Mouse (Mus musculus) MEL (cell line): ENCODE results near the gene Hist1h2bh. TPM values are rescaled to one million over a fixed set of nuclear protein-coding genes. Genes with fewer than 3 reads are reported as not detected.
A peak's percentile ranks its signal among the peaks of the same experiment; 100 is the strongest.

ENCODE experiments used
- DNase-seq: peaks from one replicate; pipeline ENCODE4 v3.0.0; 2011; ENCODE audit warnings: low read depth, low spot score
- H3K27ac ChIP-seq: 2 replicates; pipeline ENCODE4 v1.5.1; 2012; ENCODE audit warnings: low read depth, mild to moderate bottlenecking, control low read depth, low read length, moderate library complexity; ENCODE audit not compliant: control insufficient read depth
- H3K27me3 ChIP-seq, 2 experiments: fragments of 150-350 bp in 1 of 2; sonication (generic) in 1 of 2; 2 replicates each; pipeline ENCODE4 v1.6.1; 2012; ENCODE audit warnings: low read length in 2 of 2, mild to moderate bottlenecking in 2 of 2, improper control_type of control experiment in 1 of 2, moderate library complexity in 1 of 2; ENCODE audit not compliant: insufficient read depth in 2 of 2, control insufficient read depth in 1 of 2
- H3K36me3 ChIP-seq, 2 experiments: 2 replicates each; pipeline ENCODE4 v1.6.1; 2012 to 2014; ENCODE audit warnings: low read length in 2 of 2, improper control_type of control experiment in 1 of 2, inconsistent platforms in 1 of 2, mild to moderate bottlenecking in 1 of 2; ENCODE audit not compliant: insufficient read depth in 2 of 2, control insufficient read depth in 1 of 2
- H3K4me1 ChIP-seq, 2 experiments: fragments of 150-350 bp in 1 of 2; sonication (generic) in 1 of 2; 2 replicates each; pipeline ENCODE4 v1.6.1; 2012; ENCODE audit warnings: low read length in 2 of 2, improper control_type of control experiment in 1 of 2, mild to moderate bottlenecking in 1 of 2; ENCODE audit not compliant: insufficient read depth in 2 of 2, control insufficient read depth in 1 of 2
- H3K4me3 ChIP-seq, 2 experiments: fragments of 150-350 bp in 1 of 2; sonication (generic) in 1 of 2; 2 replicates each; pipeline ENCODE4 v1.5.1; 2012; ENCODE audit warnings: low read depth in 2 of 2, low read length in 2 of 2, mild to moderate bottlenecking in 2 of 2, moderate library complexity in 2 of 2, control low read depth in 1 of 2, improper control_type of control experiment in 1 of 2; ENCODE audit not compliant: control insufficient read depth in 1 of 2, insufficient read depth in 1 of 2
- H3K79me2 ChIP-seq: 2 replicates; pipeline ENCODE4 v1.6.1; 2012; ENCODE audit warnings: mild to moderate bottlenecking, low read length, moderate library complexity; ENCODE audit not compliant: control insufficient read depth, poor library complexity, insufficient read depth
- H3K9ac ChIP-seq: 2 replicates; pipeline ENCODE4 v1.6.1; 2012; ENCODE audit warnings: low read depth, mild to moderate bottlenecking, control low read depth, low read length, moderate library complexity; ENCODE audit not compliant: control insufficient read depth, poor library complexity, severe bottlenecking
- H3K9me3 ChIP-seq: fragments of 150-350 bp; sonication (generic); replicated peaks from 2 replicates; pipeline ENCODE4 v1.6.1; 2012; ENCODE audit warnings: mild to moderate bottlenecking, low read length, improper control_type of control experiment, moderate library complexity; ENCODE audit not compliant: insufficient read depth
- CHD2 ChIP-seq: IDR thresholded peaks from 2 replicates; pipeline ENCODE4 v1.6.1; 2011; ENCODE audit warnings: low read length, improper control_type of control experiment
- CTCF ChIP-seq, 3 experiments: IDR thresholded peaks in 2 of 3; conservative IDR thresholded peaks in 1 of 3; 2 replicates each; pipeline ENCODE4 v1.5.1; 2011 to 2012; ENCODE audit warnings: low read length in 3 of 3, low read depth in 2 of 3, mild to moderate bottlenecking in 2 of 3, improper control_type of control experiment in 1 of 3, inconsistent platforms in 1 of 3, mixed read lengths in 1 of 3, moderate library complexity in 1 of 3; ENCODE audit not compliant: control insufficient read depth in 1 of 3, insufficient read depth in 1 of 3, poor library complexity in 1 of 3, severe bottlenecking in 1 of 3
- ELF1 ChIP-seq: IDR thresholded peaks from 2 replicates; pipeline ENCODE4 v1.6.1; 2014; ENCODE audit warnings: low read depth, mild to moderate bottlenecking, inconsistent platforms, low read length, improper control_type of control experiment, moderate library complexity
- ETS1 ChIP-seq: IDR thresholded peaks from 2 replicates; pipeline ENCODE4 v1.6.1; 2012; ENCODE audit warnings: low read depth, mild to moderate bottlenecking, inconsistent platforms, low read length, improper control_type of control experiment, moderate library complexity
- GABPA ChIP-seq: IDR thresholded peaks from 2 replicates; pipeline ENCODE4 v1.6.1; 2012; ENCODE audit warnings: low read depth, mild to moderate bottlenecking, inconsistent platforms, low read length, improper control_type of control experiment, moderate library complexity
- GATA1 ChIP-seq: IDR thresholded peaks from 2 replicates; pipeline ENCODE4 v1.6.1; 2011; ENCODE audit warnings: low read depth, low read length, improper control_type of control experiment
- JUND ChIP-seq: IDR thresholded peaks from 2 replicates; pipeline ENCODE4 v1.6.1; 2011; ENCODE audit warnings: low read depth, mild to moderate bottlenecking, improper control_type of control experiment, low read length
- KAT2A ChIP-seq: conservative IDR thresholded peaks from 2 replicates; pipeline ENCODE4 v1.6.1; 2012; ENCODE audit warnings: low read depth, low read length, improper control_type of control experiment, inconsistent platforms
- MAFK ChIP-seq: IDR thresholded peaks from 2 replicates; pipeline ENCODE4 v1.6.1; 2011; ENCODE audit warnings: low read depth, mild to moderate bottlenecking, low read length, improper control_type of control experiment, borderline replicate concordance
- MXI1 ChIP-seq: IDR thresholded peaks from 2 replicates; pipeline ENCODE4 v1.6.1; 2011; ENCODE audit warnings: mild to moderate bottlenecking, low read depth, low read length, improper control_type of control experiment
- MYB ChIP-seq: IDR thresholded peaks from 2 replicates; pipeline ENCODE4 v1.6.1; 2011; ENCODE audit warnings: mild to moderate bottlenecking, low read depth, low read length, improper control_type of control experiment
- NRF1 ChIP-seq: IDR thresholded peaks from 2 replicates; pipeline ENCODE4 v1.6.1; 2014; ENCODE audit warnings: low read depth, mild to moderate bottlenecking, inconsistent platforms, low read length, improper control_type of control experiment, moderate library complexity; ENCODE audit not compliant: poor library complexity, insufficient read depth, severe bottlenecking
- POLR2A ChIP-seq, 2 experiments: IDR thresholded peaks; 2 replicates each; pipeline ENCODE4 v1.6.1; 2011 to 2012; ENCODE audit warnings: low read length in 2 of 2, mild to moderate bottlenecking in 2 of 2, control low read depth in 1 of 2, improper control_type of control experiment in 1 of 2, low read depth in 1 of 2, moderate library complexity in 1 of 2; ENCODE audit not compliant: control insufficient read depth in 1 of 2, insufficient read depth in 1 of 2, poor library complexity in 1 of 2
- POLR2AphosphoS2 ChIP-seq: IDR thresholded peaks from 2 replicates; pipeline ENCODE4 v1.6.1; 2011; ENCODE audit warnings: low read length, improper control_type of control experiment
- POLR2AphosphoS5 ChIP-seq: IDR thresholded peaks from 2 replicates; pipeline ENCODE4 v1.6.1; 2012; ENCODE audit warnings: low read depth, borderline replicate concordance, mild to moderate bottlenecking, inconsistent platforms, low read length, moderate library complexity, mixed read lengths
- SMC3 ChIP-seq: IDR thresholded peaks from 2 replicates; pipeline ENCODE4 v1.6.1; 2011; ENCODE audit warnings: low read depth, low read length, improper control_type of control experiment
- TAL1 ChIP-seq: IDR thresholded peaks from 2 replicates; pipeline ENCODE4 v1.6.1; 2012; ENCODE audit warnings: mild to moderate bottlenecking, inconsistent platforms, low read length, moderate library complexity, mixed read lengths
- TBP ChIP-seq: IDR thresholded peaks from 2 replicates; pipeline ENCODE4 v1.8.0; 2011; ENCODE audit warnings: low read depth, low read length, improper control_type of control experiment
- TCF12 ChIP-seq: IDR thresholded peaks from 2 replicates; pipeline ENCODE4 v1.6.1; 2014; ENCODE audit warnings: low read depth, mild to moderate bottlenecking, inconsistent platforms, low read length, improper control_type of control experiment, moderate library complexity
- UBTF ChIP-seq: IDR thresholded peaks from 2 replicates; pipeline ENCODE4 v1.6.1; 2012; ENCODE audit warnings: low read depth, mild to moderate bottlenecking, inconsistent platforms, low read length, improper control_type of control experiment, moderate library complexity, borderline replicate concordance; ENCODE audit not compliant: insufficient read depth
- ZC3H11A ChIP-seq: IDR thresholded peaks from 2 replicates; pipeline ENCODE4 v1.6.1; 2012; ENCODE audit warnings: low read depth, mild to moderate bottlenecking, inconsistent platforms, low read length, improper control_type of control experiment
- ZNF384 ChIP-seq: IDR thresholded peaks from 2 replicates; pipeline ENCODE4 v1.6.1; 2012; ENCODE audit warnings: low read depth, mild to moderate bottlenecking, inconsistent platforms, low read length, improper control_type of control experiment
- polyA plus RNA-seq, 2 experiments: library from polyadenylated mRNA; stranded (reverse) in 1 of 2; unstranded in 1 of 2; fragments of >175 nt in 1 of 2; fragments of >200 nt in 1 of 2; gene quantifications; 2 replicates each; pipeline versions ENCODE4 v1.2.1 to v1.2.4; 2012; ENCODE audit warnings: low replicate concordance in 2 of 2, low read depth in 1 of 2; ENCODE audit not compliant: insufficient read length in 2 of 2, insufficient read depth in 1 of 2, missing spikeins in 1 of 2
- total RNA-seq: library from RNA; depleted of rRNA; stranded (reverse); fragments of 300-350 nt; gene quantifications from 2 replicates; pipeline ENCODE4 v1.2.3, GENCODE M21; 2012

Hist1h2bh gene
- total and polyA plus RNA-seq, 3 experiments: 0.70 to 275 TPM; not detected in 1

GRCm38 (mm10) chr13:23524654-23525053 is 18.5 kb downstream of the Hist1h2bh start:
- Histone ChIP-seq H3K27me3 (no peaks in the 10 kb centered on the region), H3K27ac (no peak overlapping the region), H3K4me1 (peaks cover 6 to 13% of the 10 kb centered on the region in 2 experiments), H3K4me3 (peak overlapping the region; percentile 24 to 49), H3K9ac (peak overlapping the region; percentile 39), H3K79me2 (no peaks in the 10 kb centered on the region), H3K9me3 (no peaks in the 10 kb centered on the region), H3K36me3 (peaks cover 0 to 28% of the 10 kb centered on the region in 2 experiments; a peak in 2 of 4 replicates)
- TF ChIP-seq GATA1: peak; percentile 66
- TF ChIP-seq NRF1: no peak
- TF ChIP-seq CTCF (IDR thresholded peaks at IDR 0.05 in 2 of 3, conservative IDR thresholded peaks at IDR 0.05 in 1 of 3; ENCODE audit: control insufficient read depth in 1 of 3, insufficient read depth in 1 of 3, low read depth in 2 of 3, low read length in 3 of 3, poor library complexity in 1 of 3, severe bottlenecking in 1 of 3): peak in 2 of 3 experiments; percentile 88 to 93; a peak in 4 of 6 replicates
- TF ChIP-seq TBP: peak; percentile 73
- peak; percentile 94 for DNase-seq

DNA sequence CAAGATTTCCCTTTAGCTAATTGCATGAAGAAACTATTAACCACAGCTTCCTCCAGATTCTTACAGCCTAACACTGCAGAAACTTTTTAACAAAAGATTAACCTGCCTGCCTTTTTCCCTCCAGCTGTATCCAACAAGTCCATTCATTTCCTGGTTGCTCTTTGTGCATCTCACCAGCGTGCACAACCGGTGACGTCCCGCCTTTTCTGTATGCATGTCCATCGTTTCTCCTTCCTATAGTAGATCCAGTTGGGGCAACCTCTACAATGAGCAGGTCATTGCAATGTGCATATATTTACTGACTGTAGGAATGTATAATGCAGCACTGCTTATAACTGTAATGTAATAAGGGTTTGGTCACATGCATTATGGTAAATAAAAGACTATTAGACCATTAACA is 19.2 kb downstream of the Hist1h2bh start:
- Histone ChIP-seq H3K27ac (no peak overlapping the region), H3K27me3 (no peaks in the 10 kb centered on the region), H3K79me2 (no peaks in the 10 kb centered on the region), H3K36me3 (peaks cover 0 to 28% of the 10 kb centered on the region in 2 experiments; a peak in 2 of 4 replicates), H3K9ac (no peak overlapping the region), H3K4me3 (peak overlapping the region in 1 of 2 experiments; percentile 33; a peak in 3 of 4 replicates), H3K9me3 (no peaks in the 10 kb centered on the region), H3K4me1 (peaks cover 6 to 13% of the 10 kb centered on the region in 2 experiments)
- DNase-seq: peak; percentile 57
- no peak for TF ChIP-seq ELF1
- no peak for TF ChIP-seq CHD2
- no peak for TF ChIP-seq POLR2A (IDR thresholded peaks at IDR 0.05; ENCODE audit: control insufficient read depth in 1 of 2, insufficient read depth in 1 of 2, low read depth in 1 of 2, low read length in 2 of 2, poor library complexity in 1 of 2)
- TF ChIP-seq POLR2AphosphoS2: no peak
- no peak for TF ChIP-seq ETS1
- TF ChIP-seq MAFK: no peak
- no peak for TF ChIP-seq TCF12
- no peak for TF ChIP-seq UBTF
- no peak for TF ChIP-seq JUND
- no peak for TF ChIP-seq SMC3
- no peak for TF ChIP-seq MYB
- TF ChIP-seq POLR2AphosphoS5: no peak
- no peak for TF ChIP-seq KAT2A
- TF ChIP-seq TBP: no peak
- no peak for TF ChIP-seq ZC3H11A
- TF ChIP-seq MXI1: no peak
- TF ChIP-seq GABPA: no peak
- no peak for TF ChIP-seq TAL1
- no peak for TF ChIP-seq ZNF384
